Mouse (Mus musculus) layer of hippocampus, adult 11-12 months (tissue): ENCODE results near the gene Rcn1.

Experiments
- DNase-seq: peaks from one replicate; pipeline ENCODE4 v3.0.0; 2022; ENCODE audit warnings: low spot score

Gene Rcn1

GRCm38 (mm10) chr2:105399085-105399891, at the start of gene Rcn1:
Gene Rcn1 (minus strand): TSS chr2:105399319.
- DNase-seq, result peak; percentile 23

GRCm38 (mm10) chr2:105444072-105444471, 45.0 kb upstream of the Rcn1 start:
- no peak for DNase-seq

DNA sequence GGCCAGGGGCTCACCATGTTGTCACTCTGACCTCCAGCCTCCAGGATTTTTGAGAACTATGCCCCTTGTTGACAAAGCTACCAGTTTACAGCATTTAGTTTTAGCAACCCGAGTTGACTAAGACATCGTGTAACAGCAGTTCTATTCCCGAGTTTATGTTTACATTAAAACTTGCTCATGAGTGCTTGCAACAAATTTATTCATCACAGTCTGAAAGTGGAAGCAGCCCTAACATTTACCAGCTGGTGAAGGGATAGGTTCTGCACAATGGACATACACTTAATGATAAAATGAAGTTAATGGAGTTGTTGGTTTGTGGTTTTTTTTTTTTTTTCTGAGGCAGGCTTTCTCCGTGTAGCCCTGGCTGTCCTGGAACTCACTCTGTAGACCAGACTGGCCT, 39.9 kb upstream of the Rcn1 start:
- no peak for DNase-seq

- DNase-seq, result no peak
Observed at GRCm38 (mm10) chr2:105438525-105438924, 39.4 kb upstream of the Rcn1 start.

DNA sequence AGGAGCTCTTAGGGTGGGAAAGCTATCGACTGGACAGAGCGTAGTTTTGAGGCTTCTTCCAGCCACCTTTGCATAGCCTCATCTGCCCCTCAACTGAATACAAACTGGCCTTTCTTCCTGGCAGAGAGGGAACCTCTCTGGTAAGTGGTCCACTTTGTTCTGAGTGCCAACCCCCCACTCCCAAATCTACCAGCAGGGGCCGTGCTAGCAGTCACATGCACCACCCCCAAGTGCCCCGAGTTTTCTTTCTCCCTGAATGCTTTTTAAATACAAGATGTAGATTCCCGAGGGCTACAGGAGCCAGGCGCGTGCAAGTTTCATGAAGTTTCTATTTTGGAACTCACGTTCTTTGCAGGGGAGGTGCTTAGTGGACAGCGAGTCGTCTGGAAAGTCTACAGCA, 33.8 kb upstream of the Rcn1 start:
- no peak for DNase-seq

DNA sequence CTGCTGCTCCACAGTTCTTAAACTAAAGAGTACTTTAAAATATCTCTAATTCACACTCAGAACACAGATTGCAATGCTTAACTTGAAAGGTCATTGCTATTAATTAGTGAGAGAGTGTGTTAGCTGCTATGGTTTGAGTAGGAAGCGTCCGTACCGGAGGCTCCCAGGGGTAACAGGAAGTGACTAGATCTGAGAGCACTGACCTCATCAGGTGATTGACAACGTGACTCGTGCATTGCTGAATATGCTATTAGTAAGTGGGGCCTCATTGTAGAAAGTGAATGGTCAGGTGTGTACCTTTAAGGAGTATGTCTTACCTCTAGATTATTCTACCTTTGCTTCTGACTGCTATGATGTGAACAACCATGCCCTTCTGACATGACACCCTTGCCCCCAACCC, 31.3 kb upstream of the Rcn1 start:
- no peak for DNase-seq

- DNase-seq, result no peak
Observed at GRCm38 (mm10) chr2:105429899-105430298, 30.8 kb upstream of the Rcn1 start.

DNA sequence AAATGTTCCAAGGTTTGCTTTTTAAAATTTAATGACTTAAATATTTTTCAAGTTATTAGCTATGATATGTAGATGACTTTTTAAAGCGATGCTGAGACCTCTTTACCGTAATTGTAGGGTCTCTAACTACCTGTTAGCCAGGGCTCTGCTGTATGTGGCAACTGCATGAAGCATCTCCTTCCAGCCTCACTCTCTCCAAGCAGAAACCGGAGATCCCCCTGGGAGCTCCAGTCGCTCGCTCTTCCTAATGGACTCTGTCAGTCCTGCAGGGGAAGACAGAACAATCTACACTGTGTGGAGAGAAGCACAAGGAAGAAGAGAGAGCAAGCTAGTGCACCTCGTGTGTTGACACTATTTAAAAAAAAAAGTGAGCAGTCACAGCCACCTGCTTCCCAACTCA, 29.3 kb upstream of the Rcn1 start:
- no peak for DNase-seq

DNA sequence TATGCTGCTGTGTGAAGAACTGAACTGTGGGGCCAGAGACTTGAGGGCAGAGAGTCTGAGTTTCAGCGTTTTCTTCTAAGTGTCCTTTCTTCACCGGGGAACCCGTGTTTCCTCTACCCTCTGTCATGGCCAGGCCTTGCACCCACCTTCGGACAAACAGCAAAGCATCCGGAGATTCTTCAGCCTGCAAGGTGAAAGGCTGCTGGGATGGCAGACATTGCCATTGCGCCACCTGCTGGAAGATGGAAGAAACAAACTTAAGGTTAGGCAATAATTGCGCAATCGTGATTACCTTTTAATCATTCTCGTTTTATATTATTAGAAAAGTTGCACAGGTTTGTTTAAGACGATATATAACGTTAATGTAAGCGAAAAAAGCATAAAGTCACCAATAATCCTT, 28.9 kb upstream of the Rcn1 start:
- DNase-seq, result peak; percentile 34

DNA sequence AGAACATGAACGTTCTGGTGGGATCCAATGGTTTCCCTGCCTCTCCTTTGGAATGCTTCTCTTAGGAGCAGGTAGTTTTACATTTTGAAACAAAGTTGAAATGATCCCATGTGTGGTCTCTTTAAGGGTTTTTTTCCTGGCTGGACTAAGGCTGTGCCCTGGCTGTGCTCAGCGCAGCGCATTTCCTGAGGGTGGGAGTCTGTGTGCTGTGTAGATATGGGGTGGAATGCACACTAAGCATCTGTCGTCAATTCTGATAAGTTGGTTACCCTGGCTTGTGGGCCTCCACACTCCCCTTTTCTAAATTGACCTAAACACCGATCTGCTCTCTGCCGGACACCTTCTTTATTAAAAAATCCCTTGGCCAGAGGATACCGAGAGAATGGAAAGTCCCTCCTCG, 28.3 kb upstream of the Rcn1 start:
- DNase-seq, result no peak

DNA sequence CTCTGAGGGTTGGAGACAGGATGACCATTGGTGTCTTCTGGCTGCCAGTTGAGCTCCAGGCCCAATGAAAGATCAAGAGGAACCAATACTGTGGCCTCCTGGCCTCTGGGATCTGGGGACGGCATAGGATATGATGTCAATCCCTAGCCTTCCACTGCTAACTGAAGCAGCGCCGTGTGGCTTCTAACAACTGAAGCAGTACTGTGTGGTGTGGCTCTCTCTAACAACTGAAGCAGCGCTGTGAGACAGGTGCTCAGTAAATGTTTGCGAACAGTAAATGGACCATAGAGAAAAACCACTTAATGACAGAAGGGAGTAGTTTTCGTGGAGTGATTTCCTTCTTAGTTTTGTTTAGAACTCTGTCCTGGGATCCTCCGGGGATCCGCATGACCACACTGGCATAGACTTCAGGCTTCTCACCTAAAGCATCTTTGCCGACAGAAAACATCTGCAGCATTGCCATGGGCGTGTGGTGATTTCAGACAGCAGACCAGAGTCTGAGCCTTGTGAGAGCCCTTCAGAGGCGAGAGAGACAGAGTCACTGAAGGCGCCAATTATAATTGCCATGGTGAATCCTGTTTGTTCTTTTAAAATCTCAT, 19.6 kb upstream of the Rcn1 start:
- DNase-seq, result no peak

- no peak for DNase-seq
Observed at GRCm38 (mm10) chr2:105417663-105418062, 18.5 kb upstream of the Rcn1 start.

- peak; percentile 18 for DNase-seq
Observed at GRCm38 (mm10) chr2:105416660-105417348, 17.7 kb upstream of the Rcn1 start.

GRCm38 (mm10) chr2:105416046-105416659, 17.0 kb upstream of the Rcn1 start:
- DNase-seq, result no peak

- no peak for DNase-seq
Observed at GRCm38 (mm10) chr2:105414309-105414708, 15.2 kb upstream of the Rcn1 start.

DNA sequence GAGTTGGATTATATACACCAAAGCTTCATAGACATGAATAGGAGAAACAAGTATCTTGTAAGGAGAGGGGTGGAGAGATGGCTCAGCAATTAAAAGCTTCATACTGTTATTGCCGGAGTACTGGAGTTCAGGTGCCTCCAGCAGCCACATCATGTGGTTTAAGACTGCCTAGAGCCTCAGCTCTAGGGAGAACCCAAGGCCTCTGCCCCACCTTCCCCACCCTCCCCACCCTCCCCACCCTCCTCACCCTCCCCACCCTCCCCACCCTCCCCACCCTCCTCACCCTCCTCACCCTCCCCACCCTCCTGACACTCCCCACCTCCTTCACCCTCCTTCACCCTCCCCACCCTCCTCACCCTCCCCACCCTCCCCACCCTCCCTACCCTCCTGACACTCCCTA, 10.1 kb upstream of the Rcn1 start:
- DNase-seq, result no peak

DNA sequence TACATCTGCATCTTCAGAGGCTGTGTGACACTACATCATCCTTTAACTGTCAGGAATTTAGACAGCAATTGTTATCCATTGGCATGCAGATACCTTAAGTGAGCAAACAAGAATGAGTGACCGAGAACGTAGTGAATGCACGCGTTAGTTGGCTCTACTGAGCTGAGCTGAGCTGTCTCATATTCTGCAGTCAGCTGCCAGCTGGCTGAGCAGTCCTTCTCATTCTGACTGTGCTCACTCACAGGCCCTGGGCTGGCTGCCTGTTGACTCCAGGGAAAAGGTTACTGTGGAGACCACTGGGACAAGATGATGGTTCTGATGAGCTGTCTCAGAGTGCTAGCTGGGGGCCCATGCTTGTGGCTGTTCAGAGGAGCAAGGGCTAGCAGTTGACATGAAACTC, 9.4 kb upstream of the Rcn1 start:
- no peak for DNase-seq

- DNase-seq, result no peak
Observed at GRCm38 (mm10) chr2:105402180-105402579, 3.1 kb upstream of the Rcn1 start.

- DNase-seq, result no peak
Observed at GRCm38 (mm10) chr2:105400558-105400957, 1.4 kb upstream of the Rcn1 start.

DNA sequence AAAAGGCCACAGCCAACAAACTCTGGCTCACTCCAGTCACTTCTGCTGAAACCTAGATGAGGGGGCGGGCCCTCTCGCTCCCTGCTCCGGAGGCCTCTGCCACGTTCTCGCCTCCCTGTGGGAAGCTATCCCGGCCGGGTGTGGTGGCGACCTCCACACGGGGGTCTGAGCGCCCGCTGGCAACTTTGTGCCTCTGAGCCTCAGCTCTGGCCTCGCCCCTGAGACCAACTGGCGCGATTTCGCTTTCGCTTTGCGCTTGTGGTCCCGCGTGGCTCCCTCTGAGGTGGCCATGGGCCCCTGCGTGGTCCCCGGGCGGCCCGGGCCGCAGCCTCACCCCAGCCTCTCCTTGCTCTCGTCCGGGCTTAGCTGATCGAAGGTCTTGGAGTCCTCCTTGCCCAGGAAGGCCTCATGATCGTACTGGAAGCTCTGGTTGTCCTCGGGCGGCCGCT, 459 bp downstream of the Rcn1 start:
- DNase-seq, result no peak

DNA sequence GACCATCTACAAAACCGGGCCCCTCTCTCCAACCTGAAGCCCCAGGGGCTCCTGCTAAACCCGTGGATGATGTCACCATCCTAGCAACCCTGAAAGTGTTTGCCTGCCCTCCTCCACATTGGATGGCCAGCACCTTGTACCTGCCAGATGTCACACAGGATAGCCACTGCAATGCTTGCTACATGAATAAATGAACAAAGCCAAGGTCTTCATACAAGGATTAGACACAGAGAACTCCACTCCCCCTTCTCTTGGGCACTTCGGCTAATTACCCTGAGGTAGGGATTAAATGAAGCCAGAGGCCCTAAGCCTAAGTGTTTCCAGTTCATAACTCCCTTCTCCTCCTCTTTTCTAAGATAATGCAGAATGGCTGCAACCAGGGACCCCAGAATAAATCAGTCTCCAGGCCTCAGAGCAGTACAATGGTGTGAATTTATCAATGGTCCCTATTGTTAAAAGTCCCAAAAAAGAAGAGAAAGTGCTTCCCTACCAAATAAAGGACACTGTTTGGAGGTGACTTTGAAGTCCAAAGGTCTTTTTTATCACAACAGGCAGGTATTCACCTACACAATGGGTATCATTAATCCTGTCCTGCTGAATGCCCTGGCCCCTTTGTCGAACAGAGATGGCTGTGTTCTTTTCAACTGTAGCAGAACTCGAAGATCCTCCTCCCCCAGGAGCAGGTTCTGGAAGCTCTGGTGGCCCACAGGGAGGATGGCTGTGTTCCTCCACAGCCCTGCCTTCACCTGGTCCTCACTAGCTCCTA, 1.5 kb downstream of the Rcn1 start:
- no peak for DNase-seq

DNA sequence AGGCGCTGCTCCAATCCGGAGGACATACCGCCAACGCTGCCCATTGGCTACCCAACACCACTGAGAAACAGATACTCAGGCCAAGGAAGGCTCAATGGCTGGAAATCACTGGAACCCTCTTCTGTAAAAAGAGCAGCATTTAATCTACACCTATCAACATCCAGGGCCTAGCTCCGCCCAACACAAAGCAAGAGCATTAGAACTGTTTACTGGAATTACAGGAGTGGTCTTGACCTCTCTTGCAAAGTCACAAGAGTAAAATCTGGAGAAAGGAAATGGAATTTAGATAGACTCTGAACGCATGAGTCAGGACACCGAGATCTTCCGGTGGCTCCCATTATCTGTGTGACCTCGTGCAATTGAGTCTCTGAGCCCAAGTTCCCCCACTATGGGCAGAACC, 3.1 kb downstream of the Rcn1 start:
- no peak for DNase-seq
